Mouse (Mus musculus) heart, postnatal 36 days (tissue): Measurements from ENCODE around the gene Gpi1. TPM values are rescaled to one million over a fixed set of nuclear protein-coding genes. Genes with fewer than 3 reads are reported as not detected.

Experiments
- DNase-seq, 2 experiments: peaks; one replicate each; pipeline ENCODE4 v3.0.0; 2021 to 2022
- intact Hi-C: fragments of 180-260 bp; cut with DNase I; formaldehyde crosslinking; loops from one replicate; pipeline ENCODE4 v1.15.1; 2025
- total RNA-seq, 2 experiments: library from RNA; stranded (reverse); gene quantifications; 2 replicates each; pipeline ENCODE4 v1.2.3; 2021

The Gpi1 gene
- 100 to 1,000 TPM; 520 to 540 TPM for total RNA-seq

DNA sequence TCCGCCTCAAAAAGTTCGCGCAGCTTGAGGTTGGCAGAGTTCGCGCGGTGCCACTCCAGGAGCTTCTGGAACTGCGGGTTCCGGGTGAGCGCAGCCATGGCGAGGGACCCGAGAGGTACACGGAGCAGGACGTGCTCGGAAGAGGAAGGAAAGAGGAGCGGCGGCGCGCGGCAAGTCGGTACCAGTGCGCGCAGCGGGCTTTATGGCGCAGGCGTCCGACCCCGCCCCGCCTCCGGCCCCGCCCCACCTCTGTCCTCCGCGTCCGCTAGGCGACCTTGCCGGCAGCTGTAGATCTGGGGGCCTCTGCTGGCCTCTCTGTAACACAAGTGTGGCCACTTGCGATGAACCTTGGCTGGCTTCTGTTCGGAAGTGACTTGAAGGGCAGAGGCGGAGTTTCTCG lies at the start of gene Gpi1:
TSS of gene Gpi1 (minus strand) at position 221 of the 400 bp plus-strand sequence.
- intact Hi-C loops: loop anchor here (5.0 kb wide), 1 partner anchor 33 kb away; the partner anchor contains the start of gene Pdcd2l
- peak; percentile 83 for DNase-seq

GRCm38 (mm10) chr7:34277656-34278055 lies 47.5 kb upstream of the Gpi1 start:
- intact Hi-C loops: loop anchor here (1.0 kb wide), 1 partner anchor 32 kb away; no protein-coding TSS in a partner anchor
- no peak for DNase-seq

DNA sequence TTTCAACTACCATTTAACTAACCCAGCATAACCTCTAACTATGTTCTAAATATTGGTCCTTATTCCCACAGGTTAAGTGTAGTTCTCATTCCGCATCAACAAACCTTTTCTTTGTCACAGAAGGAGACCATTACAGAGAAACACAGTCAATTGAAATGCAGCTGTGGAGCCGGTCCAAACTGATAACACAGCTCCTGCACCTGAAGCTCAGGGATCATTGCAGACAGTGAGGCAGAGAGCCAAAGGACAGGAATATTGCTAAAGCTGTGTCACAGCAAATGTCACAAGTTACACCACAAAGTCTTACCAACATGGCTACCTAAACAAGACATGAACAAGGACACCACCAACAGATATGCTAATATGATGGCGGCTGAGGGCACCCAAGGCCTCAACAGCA lies 45.9 kb upstream of the Gpi1 start:
- intact Hi-C loops: no loop called here
- no peak for DNase-seq

GRCm38 (mm10) chr7:34272465-34272864 lies 42.3 kb upstream of the Gpi1 start:
- DNase-seq: no peak

DNA sequence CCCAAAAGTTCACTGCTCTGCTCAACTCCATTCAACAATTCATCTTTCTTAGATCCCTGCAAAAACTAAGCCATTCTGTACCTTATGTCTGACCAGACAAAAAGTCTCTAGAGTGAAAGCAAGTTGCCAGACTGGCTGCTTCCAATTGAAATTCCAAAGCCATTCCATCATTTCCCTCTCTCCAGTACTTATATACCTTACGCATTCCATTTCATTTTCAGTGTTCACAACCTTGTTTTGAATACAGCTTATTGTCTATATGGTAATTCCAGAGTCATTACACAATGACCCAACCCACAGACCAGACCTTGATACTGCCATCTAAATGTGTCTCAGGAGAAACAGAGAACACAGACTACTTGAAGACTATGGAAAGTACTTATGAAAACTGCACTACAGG lies 38.3 kb upstream of the Gpi1 start:
- no peak for DNase-seq
- intact Hi-C loops: loop anchor here (5.0 kb wide), 1 partner anchor 404 kb away; no protein-coding TSS in a partner anchor

More at GRCm38 (mm10) chr7:34272465-34272864, 42.3 kb upstream of the Gpi1 start:
- intact Hi-C loops: no loop called here

- no peak for DNase-seq
- intact Hi-C loops: loop anchor here (2.0 to 5.0 kb wide), 2 partner anchors 46 to 406 kb away; partner anchors contain the start of gene 4931406P16Rik
Observed at GRCm38 (mm10) chr7:34266421-34266820, 36.3 kb upstream of the Gpi1 start.

- intact Hi-C loops: loop anchor here (1.0 to 5.0 kb wide), 3 partner anchors 47 to 406 kb away; partner anchors contain the start of gene 4931406P16Rik
Observed at GRCm38 (mm10) chr7:34265876-34266346, 35.8 kb upstream of the Gpi1 start.

GRCm38 (mm10) chr7:34263437-34263836 lies 33.3 kb upstream of the Gpi1 start:
- DNase-seq: no peak
- intact Hi-C loops: no loop called here

More at GRCm38 (mm10) chr7:34265876-34266346, 35.8 kb upstream of the Gpi1 start:
- DNase-seq: peak; percentile 66 to 72

GRCm38 (mm10) chr7:34258407-34258806 lies 28.3 kb upstream of the Gpi1 start:
- DNase-seq: no peak

GRCm38 (mm10) chr7:34257279-34257678 lies 27.1 kb upstream of the Gpi1 start:
- intact Hi-C loops: no loop called here
- DNase-seq: no peak

More at GRCm38 (mm10) chr7:34258407-34258806, 28.3 kb upstream of the Gpi1 start:
- intact Hi-C loops: no loop called here

- intact Hi-C loops: loop anchor here (1.0 to 2.0 kb wide), 2 partner anchors 46 to 57 kb away; partner anchors contain the start of gene 4931406P16Rik
- no peak for DNase-seq
Observed at GRCm38 (mm10) chr7:34255916-34256315, 25.8 kb upstream of the Gpi1 start.

- intact Hi-C loops: loop anchor here (1.0 to 2.0 kb wide), 2 partner anchors 47 to 58 kb away; partner anchors contain the start of gene 4931406P16Rik
- peak in 1 of 2 experiments; percentile 14 for DNase-seq
Observed at GRCm38 (mm10) chr7:34255137-34255536, 25.0 kb upstream of the Gpi1 start.

DNA sequence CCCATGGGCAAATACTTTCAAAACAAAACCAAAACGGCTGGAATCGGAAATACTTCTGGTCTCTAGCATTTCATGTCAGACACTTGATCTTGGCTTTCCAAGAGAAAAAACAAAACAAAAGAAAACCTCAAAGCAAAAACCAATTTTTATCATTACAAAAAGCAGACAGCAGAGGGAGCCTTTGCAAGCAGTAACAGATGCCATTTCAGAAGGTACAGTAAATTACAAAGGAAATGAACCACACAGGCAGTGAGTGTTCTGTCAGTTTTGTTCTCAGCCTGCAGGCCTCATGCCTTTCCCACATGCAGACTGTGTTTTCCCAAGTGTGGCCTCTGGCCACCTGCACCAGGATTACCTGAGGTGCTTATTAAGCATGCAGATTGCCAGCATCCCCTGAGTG lies 21.9 kb upstream of the Gpi1 start:
- DNase-seq: no peak
- intact Hi-C loops: loop anchor here (5.0 kb wide), 1 partner anchor 100 kb away; no protein-coding TSS in a partner anchor

- no peak for DNase-seq
- intact Hi-C loops: loop anchor here (5.0 kb wide), 1 partner anchor 102 kb away; no protein-coding TSS in a partner anchor
Observed at GRCm38 (mm10) chr7:34250738-34251137, 20.6 kb upstream of the Gpi1 start, which contains the start of gene Gm6096. Gene Gm6096 (plus strand): TSS chr7:34251038.

DNA sequence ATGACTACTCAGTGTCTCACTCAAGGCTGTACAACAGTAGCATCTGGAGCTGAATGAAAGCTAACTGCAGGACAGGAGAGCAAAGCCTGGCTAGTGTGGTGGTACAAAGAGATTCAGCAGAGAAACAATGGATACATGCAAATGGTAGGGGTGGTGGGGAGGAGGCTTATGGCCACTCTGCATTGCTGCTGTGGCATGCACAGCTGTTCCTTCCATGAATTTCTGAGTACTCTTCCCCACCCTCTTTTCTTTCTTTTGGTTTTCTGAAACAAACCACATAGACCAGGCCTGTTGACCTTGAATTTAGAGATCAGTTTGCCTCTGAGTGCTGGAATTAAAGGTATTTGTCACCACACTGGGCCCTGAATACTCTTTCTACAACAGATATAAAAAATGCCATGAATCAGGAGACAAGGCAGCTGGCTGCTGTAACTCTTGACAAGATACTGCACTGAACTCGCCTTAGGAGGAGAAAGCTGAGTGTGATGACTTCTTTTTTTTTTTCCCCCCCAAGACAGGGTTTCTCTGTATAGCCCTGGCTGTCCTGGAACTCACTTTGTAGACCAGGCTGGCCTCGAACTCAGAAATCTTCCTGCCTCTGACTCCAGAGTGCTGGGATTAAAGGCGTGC lies 16.8 kb upstream of the Gpi1 start:
- DNase-seq: no peak
- intact Hi-C loops: no loop called here

DNA sequence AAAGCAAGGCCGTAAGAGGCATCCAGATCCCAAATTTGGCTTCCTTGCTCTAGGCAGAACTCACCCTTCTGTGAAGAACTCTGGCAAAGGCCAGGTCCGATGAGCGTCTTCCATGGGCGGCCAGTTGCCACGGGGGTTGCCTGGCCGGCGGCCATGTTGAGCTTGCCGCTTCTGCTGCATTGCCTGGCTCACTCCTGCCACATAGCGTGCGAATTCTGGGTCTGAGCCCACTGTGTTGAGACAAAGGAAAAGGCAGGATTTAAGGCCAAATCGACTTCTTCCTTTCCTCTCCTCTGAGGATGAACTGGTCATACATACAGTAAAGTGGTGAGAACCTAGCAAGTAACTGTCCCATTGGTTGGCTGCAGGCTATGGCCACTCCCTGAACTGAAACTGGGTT lies 12.0 kb upstream of the Gpi1 start:
- intact Hi-C loops: no loop called here
- DNase-seq: no peak

DNA sequence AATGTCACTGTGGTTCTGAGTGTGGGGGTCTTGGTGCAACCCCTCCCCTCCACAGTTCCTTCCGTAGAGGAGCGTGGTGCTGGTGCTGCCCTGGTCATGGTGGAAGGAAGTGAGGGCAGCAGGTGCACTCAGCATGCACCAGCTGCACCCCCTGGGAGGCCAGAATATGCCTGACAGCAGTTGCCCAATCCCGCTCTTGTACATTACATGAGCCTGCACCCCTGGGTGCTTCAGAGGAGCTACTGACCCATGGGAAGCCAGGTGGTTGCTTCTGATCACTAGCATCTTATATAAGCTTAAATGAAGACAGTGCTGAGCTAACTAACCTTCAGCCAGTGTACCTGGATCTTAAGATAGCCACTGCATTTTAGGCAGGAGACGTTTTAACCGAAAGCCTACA lies 8.0 kb upstream of the Gpi1 start:
- no peak for DNase-seq
- intact Hi-C loops: no loop called here

- DNase-seq: no peak
- intact Hi-C loops: no loop called here
Observed at GRCm38 (mm10) chr7:34235602-34236001, 5.5 kb upstream of the Gpi1 start.

- DNase-seq: no peak
- intact Hi-C loops: loop anchor here (5.0 kb wide), 1 partner anchor 38 kb away; the partner anchor contains the start of gene Pdcd2l
Observed at GRCm38 (mm10) chr7:34234610-34235561, 4.8 kb upstream of the Gpi1 start.

DNA sequence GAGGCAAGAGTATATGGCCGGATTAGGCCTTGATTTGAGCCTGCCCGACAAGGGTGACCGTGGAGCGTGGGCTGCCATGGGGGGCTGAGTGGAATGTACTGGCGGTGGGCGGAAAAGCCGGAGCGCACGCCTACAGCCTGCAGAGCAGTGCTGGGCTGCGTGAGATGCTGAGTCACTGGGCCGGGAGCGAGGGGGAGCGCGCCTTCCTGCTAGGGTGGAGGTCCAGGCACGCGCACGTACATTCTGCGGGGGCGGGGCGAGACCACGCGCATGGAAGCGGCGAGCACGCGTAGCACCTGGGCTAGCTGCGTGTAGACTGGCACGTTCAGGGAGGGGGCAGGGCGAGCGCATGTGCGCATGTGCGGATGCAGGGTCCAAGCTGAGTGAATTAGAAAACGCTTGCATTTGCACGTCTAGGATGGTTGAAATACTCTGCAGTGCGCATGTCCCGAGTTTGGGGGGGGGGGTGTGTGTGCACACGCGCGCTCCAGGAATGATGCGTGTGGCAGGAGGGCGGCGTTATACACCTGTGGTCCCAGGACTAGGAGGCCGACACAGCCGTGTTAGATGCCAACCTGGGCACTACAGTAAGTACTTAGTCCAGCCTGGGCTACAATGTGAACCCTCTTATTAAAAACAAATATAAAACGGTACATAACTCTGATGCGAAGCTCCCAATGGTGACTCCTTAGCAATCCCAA lies 3.9 kb upstream of the Gpi1 start:
- DNase-seq: peak; percentile 97 to 98
- intact Hi-C loops: loop anchor here (5.0 kb wide), 1 partner anchor 37 kb away; the partner anchor contains the start of gene Pdcd2l
